Mouse (Mus musculus) lung, postnatal 4 days (tissue): ENCODE data around the gene Tbc1d10c.
"Not testable (repeated sequence)": the region's sequence is repeated elsewhere in the genome, so short reads cannot be mapped to it uniquely, and the experiment has no call there.

Source experiments
- DNase-seq, 2 experiments: peaks; one replicate each; pipeline ENCODE4 v3.0.0; 2021

The Tbc1d10c gene

DNA sequence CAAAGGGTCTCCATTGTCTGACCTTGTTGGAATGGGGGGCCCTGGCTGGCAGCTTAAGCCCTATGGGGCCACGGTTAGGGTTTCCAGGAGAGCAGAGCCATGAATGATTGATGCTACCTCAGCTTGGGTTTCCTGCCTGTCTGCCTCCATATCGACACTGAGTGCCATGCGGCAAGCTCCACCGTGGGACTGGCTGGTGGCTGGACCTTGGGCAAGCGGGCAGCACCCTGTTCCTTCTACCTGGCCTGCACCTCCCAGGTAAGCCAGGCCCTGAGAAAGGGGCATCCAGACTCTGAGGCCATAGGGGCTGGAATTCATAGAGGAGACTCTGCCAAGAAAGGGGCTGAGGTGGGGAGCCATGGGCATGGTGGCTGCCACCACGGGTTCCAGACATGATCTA is 50.9 kb downstream of the Tbc1d10c start:
- no peak for DNase-seq

GRCm38 (mm10) chr19:4139446-4139845 is 51.6 kb downstream of the Tbc1d10c start, which contains the start of gene Gpr152:
TSS of gene Gpr152 (plus strand) at chr19:4139787.
- DNase-seq, result no peak

GRCm38 (mm10) chr19:4137913-4138312 is 53.2 kb downstream of the Tbc1d10c start:
- DNase-seq, result no peak

GRCm38 (mm10) chr19:4136463-4136862 is 54.6 kb downstream of the Tbc1d10c start:
- DNase-seq, result no peak

DNA sequence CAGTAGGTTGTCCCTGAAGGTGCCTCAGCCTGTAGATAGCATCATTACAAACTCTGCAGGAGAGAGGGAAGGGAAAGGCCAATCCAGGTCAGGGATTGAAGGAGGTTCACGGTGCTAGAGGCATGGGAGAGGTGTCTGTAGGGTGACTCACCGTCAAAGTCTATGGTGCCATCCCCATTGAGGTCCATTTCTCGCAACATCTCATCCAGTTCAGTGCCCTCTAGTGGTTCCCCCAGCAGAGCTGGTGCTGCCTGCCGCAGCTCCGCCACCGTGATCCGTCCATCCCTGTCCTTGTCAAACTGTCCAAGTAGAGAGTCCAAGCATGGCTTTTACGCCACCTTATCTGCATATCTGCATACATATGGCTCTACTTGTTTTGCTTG is 55.1 kb downstream of the Tbc1d10c start:
- DNase-seq, result not testable (repeated sequence)

- DNase-seq, result not testable (repeated sequence)
Observed at GRCm38 (mm10) chr19:4135229-4135962, 55.7 kb downstream of the Tbc1d10c start.

DNA sequence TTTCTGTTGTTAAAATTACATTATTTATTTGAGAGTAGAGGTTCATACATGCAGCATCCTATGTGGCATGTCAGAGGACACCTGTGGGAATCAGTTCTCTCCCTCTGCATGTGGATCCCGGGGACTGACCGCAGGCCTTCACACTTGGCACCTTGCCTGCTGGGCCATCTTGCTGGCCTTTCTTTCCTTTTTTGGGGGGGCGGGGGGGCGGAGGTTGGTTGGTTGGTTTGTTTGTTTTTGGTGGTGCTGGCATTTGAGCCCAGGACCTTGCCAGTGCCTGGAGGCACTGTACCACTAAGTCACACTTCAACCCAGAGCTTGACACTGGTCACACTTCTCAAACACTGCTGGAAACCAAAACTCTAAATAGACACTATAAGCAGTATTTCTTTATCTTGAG is 56.7 kb downstream of the Tbc1d10c start:
- no peak for DNase-seq
